Mouse (Mus musculus): ENCODE measurements around the gene Slc27a5. TPM values are rescaled to one million over a fixed set of nuclear protein-coding genes. Genes with fewer than 3 reads are reported as not detected.

The Slc27a5 gene
- 0.16 TPM in 1 of 2 replicates, not detected in the other for polyA plus RNA-seq (2012; ENCODE audit: low replicate concordance)

GRCm38 (mm10) chr7:12998053-12998452, at the start of gene Slc27a5:
Gene Slc27a5, minus strand, starts transcription at chr7:12998192.

GRCm38 (mm10) chr7:13037901-13038555, 40.0 kb upstream of the Slc27a5 start, which contains the start of gene Ube2m:
Gene Ube2m, minus strand, starts transcription at chr7:13038275.

GRCm38 (mm10) chr7:13034148-13034977, 36.4 kb upstream of the Slc27a5 start, which contains the start of gene Chmp2a:
Gene Chmp2a, minus strand, starts transcription at chr7:13034807.

GRCm38 (mm10) chr7:13010005-13010908, 12.3 kb upstream of the Slc27a5 start, which contains the start of gene Zbtb45:
Gene Zbtb45, minus strand, starts transcription at chr7:13010034.

GRCm38 (mm10) chr7:12998851-12999250, 859 bp upstream of the Slc27a5 start, which contains the start of gene Trim28:
Gene Trim28, plus strand, starts transcription at chr7:12999114.

GRCm38 (mm10) chr7:12977682-12978389, 20.2 kb downstream of the Slc27a5 start, which contains the start of gene Zfp446:
Gene Zfp446, plus strand, starts transcription at chr7:12977848.

GRCm38 (mm10) chr7:12965678-12966091, 32.3 kb downstream of the Slc27a5 start, which contains the start of gene Zfp324:
Gene Zfp324, plus strand, starts transcription at chr7:12965838.

Other genes starting within 250 kb of the Slc27a5 start
- gene Zscan18, start 194.6 kb downstream of the Slc27a5 start, polyA plus RNA-seq (2012; ENCODE audit: low replicate concordance) = 0.33 and 1.6 TPM in 2 replicates
- gene Zfp329, start 179.3 kb downstream of the Slc27a5 start, polyA plus RNA-seq (2012; ENCODE audit: low replicate concordance) = 0.53 and 1.9 TPM in 2 replicates
- 2.6 TPM in 2 replicates for gene Zfp110, start 163.4 kb downstream of the Slc27a5 start, polyA plus RNA-seq (2012; ENCODE audit: low replicate concordance)
- 0.53 and 0.71 TPM in 2 replicates for gene Zfp128, start 117.0 kb downstream of the Slc27a5 start, polyA plus RNA-seq (2012; ENCODE audit: low replicate concordance)
- 2.2 and 4.2 TPM in 2 replicates for gene Zscan22, start 100.4 kb downstream of the Slc27a5 start, polyA plus RNA-seq (2012; ENCODE audit: low replicate concordance)
- gene Rps5, start 75.9 kb downstream of the Slc27a5 start, polyA plus RNA-seq (2012; ENCODE audit: low replicate concordance) = 409 and 2,630 TPM in 2 replicates
- gene Rnf225, start 70.8 kb downstream of the Slc27a5 start, polyA plus RNA-seq (2012; ENCODE audit: low replicate concordance) = 0.27 and 0.29 TPM in 2 replicates
- 5.9 and 17.5 TPM in 2 replicates for gene Zfp324, start 32.4 kb downstream of the Slc27a5 start, polyA plus RNA-seq (2012; ENCODE audit: low replicate concordance)
- gene Zfp446, start 20.3 kb downstream of the Slc27a5 start, polyA plus RNA-seq (2012; ENCODE audit: low replicate concordance) = 4.8 and 5.9 TPM in 2 replicates
- 66.9 and 109 TPM in 2 replicates for gene Trim28, start 922 bp upstream of the Slc27a5 start, polyA plus RNA-seq (2012; ENCODE audit: low replicate concordance)
- gene Zbtb45, start 11.8 kb upstream of the Slc27a5 start, polyA plus RNA-seq (2012; ENCODE audit: low replicate concordance) = 48.4 and 91.4 TPM in 2 replicates
- 60.7 and 267 TPM in 2 replicates for gene Chmp2a, start 36.6 kb upstream of the Slc27a5 start, polyA plus RNA-seq (2012; ENCODE audit: low replicate concordance)
- gene Ube2m, start 40.1 kb upstream of the Slc27a5 start, polyA plus RNA-seq (2012; ENCODE audit: low replicate concordance) = 85.1 and 106 TPM in 2 replicates
- gene Mzf1, start 56.6 kb upstream of the Slc27a5 start, polyA plus RNA-seq (2012; ENCODE audit: low replicate concordance) = 0.93 and 2.4 TPM in 2 replicates
- not detected in 2 replicates for gene Vmn1r85, start 97.0 kb upstream of the Slc27a5 start, polyA plus RNA-seq (2012; ENCODE audit: low replicate concordance)
- not detected in 2 replicates for gene Vmn1r86, start 121.7 kb upstream of the Slc27a5 start, polyA plus RNA-seq (2012; ENCODE audit: low replicate concordance)
- gene Vmn1r87, start 142.0 kb upstream of the Slc27a5 start, polyA plus RNA-seq (2012; ENCODE audit: low replicate concordance) = not detected in 2 replicates
- gene Vmn1r88, start 161.4 kb upstream of the Slc27a5 start, polyA plus RNA-seq (2012; ENCODE audit: low replicate concordance) = not detected in 2 replicates
- gene Vmn1r89, start 214.8 kb upstream of the Slc27a5 start, polyA plus RNA-seq (2012; ENCODE audit: low replicate concordance) = not detected in 2 replicates